In genomic region chr13:55471819-55472131, GRCm38 (mm10) we compare ENCODE assay signal across 8 mouse cellular contexts. TPM values are rescaled to one million over a fixed set of nuclear protein-coding genes. Genes with fewer than 3 reads are reported as not detected.
DNase-seq lines count a peak whose midpoint lies in the region; ATAC-seq and TF ChIP-seq lines count a peak whose summit lies in the region.

No protein-coding gene starts in this region.

- H3K4me3 ChIP-seq in heart, embryonic 10.5 days = peak overlapping the region; percentile 65
- H3K4me3 ChIP-seq in C2C12 (ENCODE audit: insufficient read depth, poor library complexity, severe bottlenecking) = peak overlapping the region; percentile 36
- H3K4me3 ChIP-seq in forebrain, embryonic 14.5 days (ENCODE audit: low read depth, low read length) = peak overlapping the region; percentile 48
- peak overlapping the region; percentile 63 for H3K4me3 ChIP-seq in liver, embryonic 13.5 days (replicated peaks)

- no peak; the same call in 1 of the 2 replicates for ATAC-seq in forebrain, embryonic 14.5 days
- ATAC-seq in liver, embryonic 13.5 days (ENCODE audit: low read depth) = no peak

- H3K4me2 ChIP-seq in forebrain, embryonic 14.5 days (ENCODE audit: low read length) = peak overlapping the region; percentile 100
- H3K4me2 ChIP-seq in liver, embryonic 13.5 days = peak overlapping the region; percentile 89

- TF ChIP-seq CTCF in C2C12 (IDR thresholded peaks at IDR 0.05; ENCODE audit: control insufficient read depth, insufficient read depth, insufficient read length) = no peak

- peaks cover 29% of the 10 kb centered on the region for H3K4me1 ChIP-seq in heart, embryonic 10.5 days
- peaks cover 51% of the 10 kb centered on the region for H3K4me1 ChIP-seq in forebrain, embryonic 14.5 days (ENCODE audit: control insufficient read depth, insufficient read depth, low read length)
- H3K4me1 ChIP-seq in liver, embryonic 13.5 days (replicated peaks) = peaks cover 29% of the 10 kb centered on the region

- H3ac ChIP-seq in C2C12 (ENCODE audit: control insufficient read depth, insufficient read length, low read depth) = peak overlapping the region; percentile 75

- under 1% methylated on average over 31 of the region's 31 CpGs for WGBS in heart, embryonic 10.5 days
- WGBS in forebrain, embryonic 14.5 days = 0% methylated on average over 28 of the region's 31 CpGs
- WGBS in liver, embryonic 13.5 days (ENCODE audit: insufficient replicate concordance) = under 1% methylated on average over 31 of the region's 31 CpGs

- H3K27ac ChIP-seq in heart, embryonic 10.5 days = peak overlapping the region; percentile 75
- H3K27ac ChIP-seq in forebrain, embryonic 14.5 days (ENCODE audit: low read depth, low read length) = peak overlapping the region; percentile 92
- no peak overlapping the region for H3K27ac ChIP-seq in liver, embryonic 13.5 days

- H3K36me3 ChIP-seq in heart, embryonic 10.5 days = peaks cover 31% of the 10 kb centered on the region
- no peaks in the 10 kb centered on the region for H3K36me3 ChIP-seq in C2C12 (ENCODE audit: control insufficient read depth, insufficient read depth)
- H3K36me3 ChIP-seq in forebrain, embryonic 14.5 days (ENCODE audit: control insufficient read depth, insufficient read depth, low read length) = peaks cover 39% of the 10 kb centered on the region
- H3K36me3 ChIP-seq in liver, embryonic 13.5 days = no peaks in the 10 kb centered on the region

- no peaks in the 10 kb centered on the region for H3K9me3 ChIP-seq in heart, embryonic 10.5 days
- H3K9me3 ChIP-seq in forebrain, embryonic 14.5 days (replicated peaks; ENCODE audit: control insufficient read depth, low read length) = no peaks in the 10 kb centered on the region
- no peaks in the 10 kb centered on the region for H3K9me3 ChIP-seq in liver, embryonic 13.5 days (replicated peaks)

- H3K27me3 ChIP-seq in heart, embryonic 10.5 days (ENCODE audit: insufficient read depth, poor library complexity, severe bottlenecking) = peaks cover 79% of the 10 kb centered on the region
- H3K27me3 ChIP-seq in C2C12 (ENCODE audit: control insufficient read depth, insufficient read depth, insufficient read length) = no peaks in the 10 kb centered on the region
- H3K27me3 ChIP-seq in forebrain, embryonic 14.5 days (replicated peaks; ENCODE audit: control insufficient read depth, insufficient read depth, low read length) = no peaks in the 10 kb centered on the region
- H3K27me3 ChIP-seq in liver, embryonic 13.5 days = peaks cover 97% of the 10 kb centered on the region

- H3K79me3 ChIP-seq in C2C12 (ENCODE audit: low read depth) = no peaks in the 10 kb centered on the region

- no peaks in the 10 kb centered on the region for H3K79me2 ChIP-seq in C2C12 (ENCODE audit: control insufficient read depth, insufficient read depth)

- intact Hi-C loops in gastrocnemius, postnatal 36 days (cut with DNase I) = no loop called here

- peak overlapping the region; percentile 87 for H3K9ac ChIP-seq in forebrain, embryonic 14.5 days (ENCODE audit: low read length)
- H3K9ac ChIP-seq in liver, embryonic 13.5 days = peak overlapping the region; percentile 59

- no peak for DNase-seq in heart, embryonic 10.5 days (ENCODE audit: low spot score)
- no peak for DNase-seq in heart, adult 9 months (ENCODE audit: low spot score in 2 of 2)
- DNase-seq in forebrain, embryonic 14.5 days (ENCODE audit: low spot score) = no peak
- DNase-seq in liver, embryonic 13.5 days = no peak
- DNase-seq in adrenal gland, adult 8-10 months = no peak
- no peak for DNase-seq in urinary bladder, postnatal 36 days (ENCODE audit: low spot score in 2 of 2)
- DNase-seq in gastrocnemius, postnatal 36 days = no peak

TF ChIP-seq in C2C12, 6 proteins besides CTCF, POLR2A, EP300 and RAD21:
- TF ChIP-seq MYOD1 (IDR thresholded peaks at IDR 0.05; ENCODE audit: control insufficient read depth, insufficient read length, low read depth) (no peak), CEBPB (IDR thresholded peaks at IDR 0.05; ENCODE audit: low read depth) (no peak), USF1 (IDR thresholded peaks at IDR 0.05; ENCODE audit: low read depth) (no peak), MYOG (IDR thresholded peaks at IDR 0.05; ENCODE audit: control insufficient read depth, extremely low read depth, insufficient read length) (no peak), MAX (IDR thresholded peaks at IDR 0.05) (no peak), FOSL1 (IDR thresholded peaks at IDR 0.05; ENCODE audit: insufficient read depth, low read length, poor library complexity, severe bottlenecking) (no peak)

RNA-seq across cellular contexts. Expression of gene Prr7, which starts 7.7 kb away (rescaled TPM):
- 0.17 and 0.21 TPM in 2 replicates for polyA plus RNA-seq in heart, embryonic 10.5 days (2016; fragmentation: Nextera tagmentation; extraction: Ambion mirVana)
- 10.8 TPM for polyA plus RNA-seq in C2C12 (2012; fragmentation: generic; extraction: Trizol)
- 6.7 and 7.4 TPM in 2 replicates for polyA plus RNA-seq in forebrain, embryonic 14.5 days (2014; fragmentation: Nextera tagmentation; extraction: Ambion mirVana)
- not detected in 2 replicates for polyA plus RNA-seq in liver, embryonic 13.5 days (2015; fragmentation: Nextera tagmentation; extraction: Ambion mirVana)
- total RNA-seq in adrenal gland, adult 8-10 months (2022) = 1 to 10 TPM; 2.3 to 4.3 (median 3.7) TPM
- under 1 TPM; 0.62 to 0.77 TPM for total RNA-seq in gastrocnemius, postnatal 36 days (2021)

RNA-seq across cellular contexts. Expression of gene Dbn1, which starts 16.1 kb away (rescaled TPM):
- 101 and 166 TPM in 2 replicates for polyA plus RNA-seq in heart, embryonic 10.5 days (2016; fragmentation: Nextera tagmentation; extraction: Ambion mirVana)
- 87.7 TPM for polyA plus RNA-seq in C2C12 (2012; fragmentation: generic; extraction: Trizol)
- polyA plus RNA-seq in forebrain, embryonic 14.5 days (2014; fragmentation: Nextera tagmentation; extraction: Ambion mirVana) = 396 and 523 TPM in 2 replicates
- 11.5 and 12.3 TPM in 2 replicates for polyA plus RNA-seq in liver, embryonic 13.5 days (2015; fragmentation: Nextera tagmentation; extraction: Ambion mirVana)
- total RNA-seq in adrenal gland, adult 8-10 months (2022) = 10 to 100 TPM; 13.6 to 33.8 (median 24.0) TPM
- total RNA-seq in gastrocnemius, postnatal 36 days (2021) = 1 to 10 TPM; 7.7 TPM

RNA-seq across cellular contexts. Expression of gene Grk6, which starts 26.9 kb away (rescaled TPM):
- polyA plus RNA-seq in heart, embryonic 10.5 days (2016; fragmentation: Nextera tagmentation; extraction: Ambion mirVana) = 29.5 and 44.2 TPM in 2 replicates
- 81.9 TPM for polyA plus RNA-seq in C2C12 (2012; fragmentation: generic; extraction: Trizol)
- polyA plus RNA-seq in forebrain, embryonic 14.5 days (2014; fragmentation: Nextera tagmentation; extraction: Ambion mirVana) = 25.0 and 28.9 TPM in 2 replicates
- 23.7 and 25.2 TPM in 2 replicates for polyA plus RNA-seq in liver, embryonic 13.5 days (2015; fragmentation: Nextera tagmentation; extraction: Ambion mirVana)
- 10 to 100 TPM; 36.0 to 55.3 (median 48.6) TPM for total RNA-seq in adrenal gland, adult 8-10 months (2022)
- total RNA-seq in gastrocnemius, postnatal 36 days (2021) = 10 to 100 TPM in 1 of 2 experiments, 1 to 10 TPM in 1; 9.1 to 10.8 TPM

RNA-seq across cellular contexts. Expression of gene Pdlim7, which starts 41.7 kb away (rescaled TPM):
- polyA plus RNA-seq in heart, embryonic 10.5 days (2016; fragmentation: Nextera tagmentation; extraction: Ambion mirVana) = 397 and 462 TPM in 2 replicates
- polyA plus RNA-seq in C2C12 (2012; fragmentation: generic; extraction: Trizol) = 344 TPM
- polyA plus RNA-seq in forebrain, embryonic 14.5 days (2014; fragmentation: Nextera tagmentation; extraction: Ambion mirVana) = 124 and 127 TPM in 2 replicates
- 27.5 and 28.8 TPM in 2 replicates for polyA plus RNA-seq in liver, embryonic 13.5 days (2015; fragmentation: Nextera tagmentation; extraction: Ambion mirVana)
- total RNA-seq in adrenal gland, adult 8-10 months (2022) = 10 to 100 TPM; 10.9 to 23.8 (median 18.3) TPM
- 100 to 1,000 TPM; 605 to 719 TPM for total RNA-seq in gastrocnemius, postnatal 36 days (2021)

RNA-seq across cellular contexts. Expression of gene F12, which starts 45.2 kb away (rescaled TPM):
- polyA plus RNA-seq in heart, embryonic 10.5 days (2016; fragmentation: Nextera tagmentation; extraction: Ambion mirVana) = 0.21 and 8.5 TPM in 2 replicates
- polyA plus RNA-seq in C2C12 (2012; fragmentation: generic; extraction: Trizol) = not detected
- polyA plus RNA-seq in forebrain, embryonic 14.5 days (2014; fragmentation: Nextera tagmentation; extraction: Ambion mirVana) = not detected in 2 replicates
- 56.5 and 59.8 TPM in 2 replicates for polyA plus RNA-seq in liver, embryonic 13.5 days (2015; fragmentation: Nextera tagmentation; extraction: Ambion mirVana)
- total RNA-seq in adrenal gland, adult 8-10 months (2022) = under 1 TPM in 3 of 4 experiments, not detected in 1; 0.17 to 0.71 (median 0.43) TPM
- total RNA-seq in gastrocnemius, postnatal 36 days (2021) = not detected
